Mouse (Mus musculus): ENCODE data around the gene Tlr7. TPM values are rescaled to one million over a fixed set of nuclear protein-coding genes. Genes with fewer than 3 reads are reported as not detected.
A peak's percentile ranks its signal among the peaks of the same experiment; 100 is the strongest.
"Not testable (repeated sequence)": the region's sequence is repeated elsewhere in the genome, so short reads cannot be mapped to it uniquely, and the experiment has no call there.

The Tlr7 gene
- polyA plus RNA-seq, 1 experiment from 2014 or later, result 0.70 TPM

- 40% methylated on average over 1 of the region's 1 CpGs for WGBS (ENCODE audit: insufficient replicate concordance)
- Histone ChIP-seq H3K4me2 (no peak overlapping the region), H3K27ac (ENCODE audit: low read depth, low read length) (no peak overlapping the region), H3K27me3 (ENCODE audit: control insufficient read depth, insufficient read depth, low read length) (no peaks in the 10 kb centered on the region), H3K9ac (ENCODE audit: low read depth, low read length) (no peak overlapping the region), H3K36me3 (ENCODE audit: control insufficient read depth, insufficient read depth, low read length) (no peaks in the 10 kb centered on the region), H3K4me1 (ENCODE audit: control insufficient read depth, insufficient read depth, low read length) (no peaks in the 10 kb centered on the region), H3K9me3 (replicated peaks; ENCODE audit: control insufficient read depth, low read length) (no peaks in the 10 kb centered on the region), H3K4me3 (ENCODE audit: low read depth, low read length) (no peak overlapping the region)
- ATAC-seq (replicated peaks; ENCODE audit: insufficient number of reproducible peaks, low FRiP score, low TSS enrichment), result no peak
These were observed 6.6 kb downstream of the Tlr7 start for GRCm38 (mm10) chrX:167323742-167324141.

DNA sequence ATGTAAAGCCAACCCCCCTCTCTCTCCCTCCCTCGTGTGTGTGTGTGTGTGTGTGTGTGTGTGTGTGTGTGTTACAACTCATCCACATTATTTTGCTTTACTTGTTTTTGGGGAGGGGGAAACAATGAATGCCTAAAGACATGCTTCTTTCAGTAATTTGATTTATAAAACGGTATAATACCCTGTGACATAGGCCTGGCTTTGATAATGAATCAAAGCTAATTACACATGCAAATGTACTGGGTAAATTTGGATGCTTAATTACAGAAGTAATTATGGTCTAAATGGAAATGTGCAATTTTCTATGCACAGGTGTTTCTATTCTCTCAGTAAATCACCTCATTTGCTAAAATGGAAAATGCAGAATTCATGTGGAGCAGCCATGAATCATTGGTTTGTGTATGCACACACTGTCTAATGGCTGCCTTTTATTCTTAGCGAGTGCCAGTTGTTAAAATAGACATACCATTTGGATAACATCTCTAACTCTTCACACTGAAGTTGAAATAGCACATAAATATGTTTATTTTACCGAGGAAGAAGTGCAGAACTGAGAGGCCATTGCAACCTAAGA lies 9.0 kb downstream of the Tlr7 start:
- no peaks in the 10 kb centered on the region for H3K9me3 ChIP-seq (replicated peaks; ENCODE audit: control insufficient read depth, low read length)
- no peak overlapping the region for H3K9ac ChIP-seq (ENCODE audit: low read depth, low read length)
- no peaks in the 10 kb centered on the region for H3K36me3 ChIP-seq (ENCODE audit: control insufficient read depth, insufficient read depth, low read length)
- WGBS (ENCODE audit: insufficient replicate concordance), result 67% methylated on average over 4 of the region's 4 CpGs
- no peaks in the 10 kb centered on the region for H3K27me3 ChIP-seq (ENCODE audit: control insufficient read depth, insufficient read depth, low read length)
- no peak overlapping the region for H3K4me3 ChIP-seq (ENCODE audit: low read depth, low read length)
- H3K27ac ChIP-seq (ENCODE audit: low read depth, low read length), result no peak overlapping the region
- ATAC-seq (replicated peaks; ENCODE audit: insufficient number of reproducible peaks, low FRiP score, low TSS enrichment), result no peak
- H3K4me1 ChIP-seq (ENCODE audit: control insufficient read depth, insufficient read depth, low read length), result no peaks in the 10 kb centered on the region
- H3K4me2 ChIP-seq, result no peak overlapping the region

- no peak for ATAC-seq (replicated peaks; ENCODE audit: insufficient number of reproducible peaks, low FRiP score, low TSS enrichment)
- Histone ChIP-seq H3K4me2 (no peak overlapping the region), H3K9ac (ENCODE audit: low read depth, low read length) (no peak overlapping the region), H3K4me3 (ENCODE audit: low read depth, low read length) (no peak overlapping the region), H3K4me1 (ENCODE audit: control insufficient read depth, insufficient read depth, low read length) (no peaks in the 10 kb centered on the region), H3K36me3 (ENCODE audit: control insufficient read depth, insufficient read depth, low read length) (no peaks in the 10 kb centered on the region), H3K27me3 (ENCODE audit: control insufficient read depth, insufficient read depth, low read length) (no peaks in the 10 kb centered on the region), H3K27ac (ENCODE audit: low read depth, low read length) (no peak overlapping the region), H3K9me3 (replicated peaks; ENCODE audit: control insufficient read depth, low read length) (no peaks in the 10 kb centered on the region)
- 63% methylated on average over 4 of the region's 4 CpGs for WGBS (ENCODE audit: insufficient replicate concordance)
These were observed 11.4 kb downstream of the Tlr7 start for GRCm38 (mm10) chrX:167318819-167319396.

GRCm38 (mm10) chrX:167315766-167316165 lies 14.6 kb downstream of the Tlr7 start:
- Histone ChIP-seq H3K4me3 (ENCODE audit: low read depth, low read length) (no peak overlapping the region), H3K27me3 (ENCODE audit: control insufficient read depth, insufficient read depth, low read length) (no peaks in the 10 kb centered on the region; the same call in 1 of the 2 replicates), H3K9ac (ENCODE audit: low read depth, low read length) (no peak overlapping the region), H3K9me3 (replicated peaks; ENCODE audit: control insufficient read depth, low read length) (no peaks in the 10 kb centered on the region), H3K4me2 (no peak overlapping the region), H3K4me1 (ENCODE audit: control insufficient read depth, insufficient read depth, low read length) (no peaks in the 10 kb centered on the region), H3K27ac (ENCODE audit: low read depth, low read length) (no peak overlapping the region), H3K36me3 (ENCODE audit: control insufficient read depth, insufficient read depth, low read length) (no peaks in the 10 kb centered on the region)
- 67% methylated on average over 5 of the region's 5 CpGs for WGBS (ENCODE audit: insufficient replicate concordance)
- ATAC-seq (replicated peaks; ENCODE audit: insufficient number of reproducible peaks, low FRiP score, low TSS enrichment), result no peak

- no peak overlapping the region for H3K4me2 ChIP-seq
- no peaks in the 10 kb centered on the region; the same call in 1 of the 2 replicates for H3K27me3 ChIP-seq (ENCODE audit: control insufficient read depth, insufficient read depth, low read length)
- H3K27ac ChIP-seq (ENCODE audit: low read depth, low read length), result no peak overlapping the region
- no peaks in the 10 kb centered on the region for H3K9me3 ChIP-seq (replicated peaks; ENCODE audit: control insufficient read depth, low read length)
- 74% methylated on average over 4 of the region's 4 CpGs for WGBS (ENCODE audit: insufficient replicate concordance)
- no peak overlapping the region for H3K4me3 ChIP-seq (ENCODE audit: low read depth, low read length)
- no peak for ATAC-seq (replicated peaks; ENCODE audit: insufficient number of reproducible peaks, low FRiP score, low TSS enrichment)
- H3K36me3 ChIP-seq (ENCODE audit: control insufficient read depth, insufficient read depth, low read length), result no peaks in the 10 kb centered on the region
- H3K9ac ChIP-seq (ENCODE audit: low read depth, low read length), result no peak overlapping the region
- H3K4me1 ChIP-seq (ENCODE audit: control insufficient read depth, insufficient read depth, low read length), result no peaks in the 10 kb centered on the region
These were observed 15.1 kb downstream of the Tlr7 start for GRCm38 (mm10) chrX:167315093-167315726.

- H3K4me1 ChIP-seq (ENCODE audit: control insufficient read depth, insufficient read depth, low read length); H3K4me2 ChIP-seq; H3K36me3 ChIP-seq (ENCODE audit: control insufficient read depth, insufficient read depth, low read length); H3K4me3 ChIP-seq (ENCODE audit: low read depth, low read length); ATAC-seq (replicated peaks; ENCODE audit: insufficient number of reproducible peaks, low FRiP score, low TSS enrichment); H3K27me3 ChIP-seq (ENCODE audit: control insufficient read depth, insufficient read depth, low read length); H3K27ac ChIP-seq (ENCODE audit: low read depth, low read length); H3K9me3 ChIP-seq (replicated peaks; ENCODE audit: control insufficient read depth, low read length); H3K9ac ChIP-seq (ENCODE audit: low read depth, low read length): not testable (repeated sequence)
- WGBS (ENCODE audit: insufficient replicate concordance), result 80% methylated on average over 1 of the region's 1 CpGs
These were observed 28.3 kb downstream of the Tlr7 start for GRCm38 (mm10) chrX:167302061-167302460.

GRCm38 (mm10) chrX:167276953-167277352 lies 53.4 kb downstream of the Tlr7 start:
- Histone ChIP-seq H3K27ac (ENCODE audit: low read depth, low read length) (no peak overlapping the region), H3K27me3 (ENCODE audit: control insufficient read depth, insufficient read depth, low read length) (no peaks in the 10 kb centered on the region), H3K4me3 (ENCODE audit: low read depth, low read length) (peak overlapping the region; percentile 36), H3K9ac (ENCODE audit: low read depth, low read length) (peak overlapping the region; percentile 58; the same call in 1 of the 2 replicates), H3K4me1 (ENCODE audit: control insufficient read depth, insufficient read depth, low read length) (no peaks in the 10 kb centered on the region), H3K9me3 (replicated peaks; ENCODE audit: control insufficient read depth, low read length) (no peaks in the 10 kb centered on the region), H3K36me3 (ENCODE audit: control insufficient read depth, insufficient read depth, low read length) (no peaks in the 10 kb centered on the region), H3K4me2 (peak overlapping the region; percentile 61)
- no peak for ATAC-seq (replicated peaks; ENCODE audit: insufficient number of reproducible peaks, low FRiP score, low TSS enrichment)
- 19% methylated on average over 9 of the region's 9 CpGs for WGBS (ENCODE audit: insufficient replicate concordance)

DNA sequence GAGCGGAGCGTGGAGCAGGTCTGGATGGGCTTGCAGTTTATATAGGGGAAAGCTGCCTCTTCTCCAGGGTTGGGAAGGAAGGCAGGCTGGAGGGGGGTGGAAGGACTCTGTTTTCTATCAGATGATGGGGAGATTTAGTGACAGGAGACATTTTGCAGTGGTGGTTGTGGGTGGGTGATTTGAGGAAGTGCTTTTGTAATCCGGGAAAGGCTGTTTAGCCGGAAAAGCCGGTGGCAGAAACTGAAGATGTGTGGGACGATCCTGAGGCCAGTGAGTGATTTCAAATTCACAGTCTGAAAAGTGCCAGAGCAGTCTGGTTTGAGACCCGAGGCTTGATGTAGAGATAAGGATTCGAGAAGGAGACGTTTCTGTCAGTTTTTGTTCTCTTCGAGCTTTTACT lies 53.8 kb downstream of the Tlr7 start:
- WGBS (ENCODE audit: insufficient replicate concordance), result 41% methylated on average over 10 of the region's 10 CpGs
- Histone ChIP-seq H3K27ac (ENCODE audit: low read depth, low read length) (no peak overlapping the region), H3K27me3 (ENCODE audit: control insufficient read depth, insufficient read depth, low read length) (no peaks in the 10 kb centered on the region), H3K4me1 (ENCODE audit: control insufficient read depth, insufficient read depth, low read length) (no peaks in the 10 kb centered on the region), H3K36me3 (ENCODE audit: control insufficient read depth, insufficient read depth, low read length) (no peaks in the 10 kb centered on the region), H3K4me2 (peak overlapping the region; percentile 61), H3K4me3 (ENCODE audit: low read depth, low read length) (peak overlapping the region; percentile 36), H3K9ac (ENCODE audit: low read depth, low read length) (peak overlapping the region; percentile 58), H3K9me3 (replicated peaks; ENCODE audit: control insufficient read depth, low read length) (no peaks in the 10 kb centered on the region)
- ATAC-seq (replicated peaks; ENCODE audit: insufficient number of reproducible peaks, low FRiP score, low TSS enrichment), result no peak

DNA sequence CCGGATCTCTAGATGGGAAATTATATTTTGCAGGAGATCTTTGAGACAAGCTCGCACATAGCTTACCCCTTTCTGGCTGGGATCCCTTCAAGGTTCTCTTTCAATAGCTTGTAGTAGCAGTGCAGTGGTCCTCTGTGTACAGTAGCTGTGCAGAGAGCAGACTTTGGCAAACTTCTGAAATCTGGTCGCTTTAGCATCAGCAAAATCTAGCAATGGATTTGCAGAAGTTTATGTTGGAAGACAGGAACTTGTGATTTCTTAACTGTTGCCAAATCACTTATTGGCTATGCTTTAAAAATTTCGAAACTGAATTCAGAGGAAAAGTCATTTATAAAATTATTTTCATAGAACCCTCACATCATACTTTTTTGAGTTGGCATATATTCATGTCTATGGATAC lies 66.3 kb downstream of the Tlr7 start, which contains the start of gene Tlr8:
Gene Tlr8 (minus strand): TSS at position 244 of the 400 bp plus-strand sequence.
- Histone ChIP-seq H3K4me3 (ENCODE audit: low read depth, low read length) (no peak within 1 kb of the TSS), H3K27me3 (ENCODE audit: control insufficient read depth, insufficient read depth, low read length) (no peaks in the 10 kb centered on the region), H3K4me2 (no peak within 1 kb of the TSS), H3K9me3 (replicated peaks; ENCODE audit: control insufficient read depth, low read length) (no peaks in the 10 kb centered on the region), H3K9ac (ENCODE audit: low read depth, low read length) (no peak within 1 kb of the TSS), H3K27ac (ENCODE audit: low read depth, low read length) (no peak within 1 kb of the TSS), H3K4me1 (ENCODE audit: control insufficient read depth, insufficient read depth, low read length) (no peaks in the 10 kb centered on the region), H3K36me3 (ENCODE audit: control insufficient read depth, insufficient read depth, low read length) (no peaks in the 10 kb centered on the region)
- 65% methylated on average over 4 of the region's 4 CpGs for WGBS (ENCODE audit: insufficient replicate concordance)
- ATAC-seq (replicated peaks; ENCODE audit: insufficient number of reproducible peaks, low FRiP score, low TSS enrichment), result no peak

All from heart, embryonic 11.5 days (tissue).